Mouse (Mus musculus) forebrain, embryonic 15.5 days (tissue): ENCODE measurements around the gene Ces5a. TPM values are rescaled to one million over a fixed set of nuclear protein-coding genes. Genes with fewer than 3 reads are reported as not detected.
A peak's percentile ranks its signal among the peaks of the same experiment; 100 is the strongest.

Experiments
- ATAC-seq: fragments of 200-750 bp; cut with Nextera tagmentation; replicated peaks from 2 replicates; pipeline ENCODE4 v1.8.0; 2017; ENCODE audit warnings: mild to moderate bottlenecking, moderate TSS enrichment, moderate library complexity
- H3K27ac ChIP-seq: fragments of 300-500 bp; sonication (generic); replicated peaks from 2 replicates; pipeline ENCODE4 v1.5.1; 2015; ENCODE audit warnings: mild to moderate bottlenecking, inconsistent platforms
- H3K27me3 ChIP-seq: fragments of 300-500 bp; sonication (generic); 2 replicates; pipeline ENCODE4 v1.6.1; 2015; ENCODE audit warnings: inconsistent platforms
- H3K36me3 ChIP-seq: fragments of 300-500 bp; sonication (generic); 2 replicates; pipeline ENCODE4 v1.6.1; 2015; ENCODE audit warnings: mild to moderate bottlenecking, inconsistent platforms
- H3K4me1 ChIP-seq: fragments of 300-500 bp; sonication (generic); 2 replicates; pipeline ENCODE4 v1.6.1; 2015; ENCODE audit warnings: inconsistent platforms
- H3K4me2 ChIP-seq: fragments of 300-500 bp; sonication (generic); replicated peaks from 2 replicates; pipeline ENCODE4 v1.6.1; 2015; ENCODE audit warnings: mild to moderate bottlenecking, inconsistent platforms
- H3K4me3 ChIP-seq: fragments of 300-500 bp; sonication (generic); 2 replicates; pipeline ENCODE4 v1.5.1; 2015; ENCODE audit warnings: mild to moderate bottlenecking, inconsistent platforms
- H3K9ac ChIP-seq: fragments of 300-500 bp; sonication (generic); replicated peaks from 2 replicates; pipeline ENCODE4 v1.6.1; 2015; ENCODE audit warnings: mild to moderate bottlenecking, inconsistent platforms
- H3K9me3 ChIP-seq: fragments of 300-500 bp; sonication (generic); 2 replicates; pipeline ENCODE4 v1.6.1; 2016; ENCODE audit warnings: inconsistent platforms
- WGBS: fragments of 180-500 bp; shearing (Covaris S2); methylation state at CpG from one replicate; pipeline ENCODE4 v1.1.7; 2015; ENCODE audit warnings: mixed read lengths; 5-methylcytosine and 5-hydroxymethylcytosine counted together
- polyA plus RNA-seq: library from polyadenylated mRNA; unstranded; fragments of >200 nt; fragmentation: Nextera tagmentation; extraction: Ambion mirVana; gene quantifications from 2 replicates; pipeline ENCODE4 v1.2.1, GENCODE M21; 2015

The Ces5a gene
- polyA plus RNA-seq = 0.36 and 0.57 TPM in 2 replicates

DNA sequence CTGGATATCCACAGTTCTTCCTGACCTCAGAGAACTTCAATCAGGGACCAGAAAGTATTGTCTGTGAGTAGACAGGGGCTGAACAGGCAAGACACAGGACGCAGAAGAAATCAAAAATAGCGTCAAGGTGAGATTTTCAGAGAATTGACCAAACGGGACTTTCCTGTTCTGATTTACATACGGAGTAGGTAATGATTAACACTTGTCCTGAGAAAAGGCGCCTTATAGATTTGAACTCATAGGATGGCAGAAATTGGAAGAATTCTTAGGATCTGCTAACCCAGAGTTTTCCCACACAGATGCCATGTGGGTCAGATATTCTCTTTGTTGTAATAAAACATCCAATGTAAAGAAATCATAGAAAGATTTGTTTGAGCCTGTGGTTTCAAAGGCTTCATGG, at the start of gene Ces5a:
TSS of gene Ces5a (minus strand) at position 101 of the 400 bp plus-strand sequence.
- WGBS = 92% methylated on average over 5 of the region's 5 CpGs
- no peak within 1 kb of the TSS for H3K4me3 ChIP-seq

DNA sequence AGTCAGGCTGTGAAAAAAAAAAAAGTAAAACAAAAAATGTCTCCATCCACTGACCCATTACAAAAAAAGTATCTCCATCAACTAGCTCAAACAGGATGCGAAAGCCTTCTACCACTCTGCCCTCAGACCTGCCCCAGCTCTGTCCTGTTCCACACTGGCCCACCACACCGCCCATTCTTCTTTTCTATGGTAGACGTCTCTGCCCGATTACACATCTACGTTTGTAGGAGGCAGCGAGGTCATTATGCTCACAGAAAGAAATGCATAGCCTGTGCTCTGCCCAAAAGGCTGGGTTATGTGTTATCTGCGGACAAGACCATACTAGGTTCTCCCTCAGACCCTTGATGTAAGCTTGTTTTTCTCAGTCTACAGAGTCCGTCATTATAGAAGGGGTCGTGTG, 37.2 kb upstream of the Ces5a start:
- Histone ChIP-seq H3K36me3 (no peaks in the 10 kb centered on the region), H3K9me3 (no peaks in the 10 kb centered on the region), H3K4me1 (peaks cover 53% of the 10 kb centered on the region), H3K27me3 (no peaks in the 10 kb centered on the region), H3K4me3 (no peak overlapping the region), H3K9ac (no peak overlapping the region), H3K4me2 (no peak overlapping the region), H3K27ac (peak overlapping the region; percentile 96)
- 60% methylated on average over 9 of the region's 9 CpGs for WGBS
- ATAC-seq = no peak

More for the DNA sequence above, at the start of gene Ces5a:
- Histone ChIP-seq H3K9ac (no peak within 1 kb of the TSS), H3K9me3 (no peaks in the 10 kb centered on the region), H3K4me2 (no peak within 1 kb of the TSS), H3K36me3 (no peaks in the 10 kb centered on the region), H3K27me3 (no peaks in the 10 kb centered on the region), H3K4me1 (no peaks in the 10 kb centered on the region), H3K27ac (no peak within 1 kb of the TSS)
- no peak for ATAC-seq

DNA sequence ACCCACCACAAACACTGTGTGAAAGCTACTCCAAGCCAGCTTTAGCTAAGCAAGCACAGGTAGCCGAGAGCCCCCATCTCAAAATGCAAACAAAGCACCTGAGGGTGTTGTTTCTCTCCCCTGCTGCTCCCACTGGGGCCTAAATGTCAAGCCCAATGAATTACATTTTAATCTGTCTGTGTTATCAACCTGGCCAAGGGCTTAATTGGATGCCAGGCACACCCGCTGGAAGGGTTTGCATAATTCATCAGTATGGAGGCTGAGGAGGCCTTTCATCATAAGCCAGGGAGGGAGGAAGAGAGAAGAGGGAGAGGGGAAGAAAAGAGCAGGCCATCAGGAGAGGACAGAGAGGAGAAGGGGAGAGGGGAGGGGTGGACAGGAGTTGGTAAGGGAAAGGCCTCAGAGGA, 36.5 kb upstream of the Ces5a start:
- Histone ChIP-seq H3K9ac (no peak overlapping the region), H3K9me3 (no peaks in the 10 kb centered on the region), H3K4me3 (no peak overlapping the region), H3K27me3 (no peaks in the 10 kb centered on the region), H3K4me1 (peaks cover 60% of the 10 kb centered on the region), H3K4me2 (no peak overlapping the region), H3K27ac (peak overlapping the region; percentile 96), H3K36me3 (no peaks in the 10 kb centered on the region)
- WGBS = 3% methylated on average over 2 of the region's 2 CpGs
- peak; percentile 47 for ATAC-seq

DNA sequence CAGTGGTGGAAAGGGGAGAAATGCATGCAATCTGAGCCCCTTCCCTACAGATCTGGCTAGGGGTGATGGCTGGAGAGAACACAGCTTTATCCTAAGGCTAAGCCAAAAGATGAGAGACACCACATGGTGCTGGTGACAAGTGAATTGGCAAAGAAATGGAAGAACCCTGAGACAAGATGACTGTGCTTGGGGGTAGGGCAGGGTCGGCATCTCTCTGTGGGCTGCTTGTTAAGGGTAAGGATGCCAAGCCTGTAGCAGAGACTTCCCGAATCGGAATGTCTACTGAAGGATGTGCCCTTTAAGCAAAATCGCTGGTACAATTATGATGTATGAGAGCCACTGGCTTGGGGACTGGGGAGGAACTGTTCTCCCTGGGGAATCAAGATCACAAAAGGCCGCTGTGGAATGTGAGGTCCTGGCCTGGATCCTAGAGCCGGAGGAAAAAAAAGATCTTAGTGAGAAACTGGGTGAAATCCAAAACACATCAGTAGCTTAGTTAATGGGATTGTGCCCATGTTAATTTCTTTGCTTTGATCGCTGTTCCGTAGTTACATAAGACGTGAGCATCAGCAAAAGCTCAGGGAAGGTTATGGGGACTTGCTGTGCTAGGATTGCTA, 35.8 kb upstream of the Ces5a start:
- 2% methylated on average over 9 of the region's 9 CpGs for WGBS
- Histone ChIP-seq H3K4me2 (no peak overlapping the region; the same call in 1 of the 2 replicates), H3K27ac (peak overlapping the region; percentile 96)

DNA sequence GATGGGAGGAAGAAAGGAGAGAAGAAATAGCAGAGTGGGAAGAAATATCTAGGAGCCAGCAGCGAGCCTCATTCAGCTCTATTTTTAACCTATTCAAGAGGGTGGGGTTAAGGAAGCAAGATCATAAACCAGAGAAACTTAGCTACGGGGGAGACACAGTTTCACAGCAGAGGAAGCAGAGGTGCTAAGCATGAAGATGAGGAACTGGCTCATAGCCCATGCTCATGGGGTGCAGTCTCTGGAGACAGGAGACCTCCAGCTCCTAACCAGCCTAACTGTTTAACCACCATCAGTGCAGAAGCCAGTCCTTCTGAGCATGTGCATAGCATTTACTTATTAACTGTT, 34.5 kb upstream of the Ces5a start:
- Histone ChIP-seq H3K4me3 (no peak overlapping the region), H3K9ac (no peak overlapping the region), H3K27me3 (no peaks in the 10 kb centered on the region), H3K27ac (peak overlapping the region; percentile 96), H3K4me1 (peaks cover 65% of the 10 kb centered on the region), H3K36me3 (no peaks in the 10 kb centered on the region), H3K9me3 (no peaks in the 10 kb centered on the region), H3K4me2 (peak overlapping the region; percentile 27)
- WGBS = 23% methylated on average over 2 of the region's 2 CpGs
- peak; percentile 33 for ATAC-seq

More for the DNA sequence above, 35.8 kb upstream of the Ces5a start:
- Histone ChIP-seq H3K36me3 (no peaks in the 10 kb centered on the region), H3K9me3 (no peaks in the 10 kb centered on the region), H3K4me3 (no peak overlapping the region), H3K27me3 (no peaks in the 10 kb centered on the region), H3K4me1 (peaks cover 66% of the 10 kb centered on the region), H3K9ac (no peak overlapping the region)
- peak; percentile 10 for ATAC-seq

DNA sequence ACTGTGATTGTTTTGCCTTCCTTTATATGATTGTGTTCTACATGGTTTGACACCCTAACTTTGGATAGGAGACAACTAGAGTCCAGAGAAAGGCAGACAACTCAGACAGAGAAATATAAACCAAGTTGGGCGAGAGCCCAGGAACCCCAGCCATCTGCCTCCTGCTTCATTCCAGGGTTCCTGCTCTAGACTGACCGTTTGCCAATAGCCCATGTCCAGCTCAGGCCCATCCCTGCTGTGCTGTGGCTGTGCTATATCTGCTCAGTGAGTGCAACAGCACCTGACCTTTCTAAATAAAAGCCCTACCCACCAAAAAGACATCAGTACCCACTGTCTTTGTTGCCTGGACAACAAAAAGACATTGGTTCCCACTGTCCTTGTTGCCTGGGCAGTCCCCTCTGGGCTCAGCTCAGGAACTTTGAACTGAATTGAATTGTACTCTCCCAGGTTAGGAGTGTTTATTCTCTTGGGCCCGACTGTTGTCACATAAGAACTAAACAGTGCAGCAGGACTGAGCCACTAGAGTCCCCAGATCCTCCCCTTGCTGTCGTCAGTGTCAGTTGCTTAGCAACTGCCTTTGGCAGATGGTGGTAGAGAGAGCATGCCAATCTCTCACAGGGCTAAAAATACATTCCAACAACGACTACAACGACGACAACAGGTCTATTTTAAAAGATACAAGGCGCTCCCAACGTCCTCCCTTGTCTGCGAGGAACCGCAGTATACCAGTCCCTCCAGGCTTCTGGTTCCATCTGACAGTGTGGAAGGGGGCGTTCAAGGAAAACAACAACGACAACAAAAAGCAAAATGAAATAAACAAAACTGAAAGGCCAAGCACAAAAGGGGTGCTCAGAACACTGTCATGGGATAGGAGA, 33.9 kb upstream of the Ces5a start:
- Histone ChIP-seq H3K27ac (peak overlapping the region; percentile 96), H3K4me1 (peaks cover 65% of the 10 kb centered on the region), H3K4me2 (peak overlapping the region; percentile 27), H3K27me3 (no peaks in the 10 kb centered on the region), H3K9ac (no peak overlapping the region), H3K4me3 (no peak overlapping the region), H3K9me3 (no peaks in the 10 kb centered on the region), H3K36me3 (no peaks in the 10 kb centered on the region)
- 24% methylated on average over 13 of the region's 13 CpGs for WGBS
- peak; percentile 91 for ATAC-seq

DNA sequence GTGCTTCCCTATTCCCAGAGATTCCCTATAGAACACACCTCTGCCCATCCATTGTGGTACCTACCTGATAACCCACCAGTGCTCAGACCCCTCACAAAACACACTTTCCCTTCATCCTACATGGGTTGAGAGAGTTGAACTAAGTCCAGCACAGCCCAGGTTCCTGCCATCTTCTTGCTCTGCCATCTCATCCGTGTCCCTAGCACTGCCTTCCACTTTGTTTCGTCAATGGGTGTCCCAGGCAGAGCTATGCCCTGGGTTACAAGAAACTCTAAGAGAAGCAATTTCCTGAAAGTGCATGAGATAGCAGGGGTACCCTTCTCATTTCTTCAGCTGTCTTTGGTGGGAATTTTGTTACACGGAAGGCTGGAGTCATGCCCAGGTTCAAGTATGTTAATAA, 33.0 kb upstream of the Ces5a start:
- H3K4me3 ChIP-seq = no peak overlapping the region
- 89% methylated on average over 3 of the region's 3 CpGs for WGBS
- no peak overlapping the region for H3K9ac ChIP-seq
- H3K27me3 ChIP-seq = no peaks in the 10 kb centered on the region
- ATAC-seq = no peak
- peak overlapping the region; percentile 96 for H3K27ac ChIP-seq
- H3K4me1 ChIP-seq = peaks cover 71% of the 10 kb centered on the region
- no peaks in the 10 kb centered on the region for H3K36me3 ChIP-seq
- no peak overlapping the region for H3K4me2 ChIP-seq
- H3K9me3 ChIP-seq = no peaks in the 10 kb centered on the region

DNA sequence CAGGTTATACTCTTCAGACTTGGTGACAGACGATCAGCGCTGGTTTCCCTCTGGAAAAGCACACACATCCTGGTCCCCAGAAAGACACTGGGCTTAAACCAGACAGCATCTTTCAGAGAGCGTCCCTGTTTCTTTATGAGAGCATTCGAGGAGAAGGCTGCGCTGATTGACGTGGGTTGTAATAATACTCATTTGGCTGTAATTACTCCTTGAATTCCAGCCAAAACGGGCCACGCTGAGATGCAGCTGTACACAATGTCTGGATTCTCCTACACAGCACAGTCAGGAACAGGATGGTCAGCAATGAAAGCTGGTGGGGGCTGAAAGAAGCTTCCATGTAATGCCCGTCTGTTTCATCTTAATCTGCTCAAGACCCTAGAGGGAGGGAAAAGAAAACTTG, 31.5 kb upstream of the Ces5a start:
- Histone ChIP-seq H3K36me3 (no peaks in the 10 kb centered on the region), H3K4me3 (no peak overlapping the region), H3K9me3 (no peaks in the 10 kb centered on the region), H3K9ac (no peak overlapping the region), H3K27me3 (no peaks in the 10 kb centered on the region), H3K4me2 (no peak overlapping the region), H3K4me1 (peaks cover 61% of the 10 kb centered on the region), H3K27ac (peak overlapping the region; percentile 96)
- ATAC-seq = peak; percentile 30
- whole genome bisulfite sequencing = 17% methylated on average over 9 of the region's 9 CpGs

DNA sequence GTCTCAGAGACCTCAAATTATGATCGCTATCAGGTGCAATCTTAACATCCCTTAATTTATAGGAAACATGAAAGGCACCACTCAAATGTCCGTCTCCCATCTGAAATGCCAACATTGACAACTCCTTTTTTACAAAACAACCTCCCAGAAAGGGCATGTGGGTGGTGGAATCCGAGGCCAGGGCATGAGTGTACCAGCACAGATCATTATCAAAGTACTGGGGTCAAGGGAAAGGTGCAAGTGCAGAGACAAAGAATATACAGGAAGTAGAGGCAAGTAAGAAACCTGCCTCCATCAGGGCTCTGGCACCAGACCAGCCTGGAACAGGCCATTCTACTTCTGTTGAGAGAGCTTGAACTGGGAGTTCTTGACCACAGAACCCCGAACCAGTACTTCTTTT, 29.0 kb upstream of the Ces5a start:
- no peak for ATAC-seq
- Histone ChIP-seq H3K27ac (no peak overlapping the region), H3K4me2 (no peak overlapping the region), H3K4me3 (no peak overlapping the region), H3K9me3 (no peaks in the 10 kb centered on the region), H3K27me3 (no peaks in the 10 kb centered on the region), H3K36me3 (no peaks in the 10 kb centered on the region), H3K9ac (no peak overlapping the region), H3K4me1 (peaks cover 38% of the 10 kb centered on the region)
- WGBS = 85% methylated on average over 4 of the region's 4 CpGs

DNA sequence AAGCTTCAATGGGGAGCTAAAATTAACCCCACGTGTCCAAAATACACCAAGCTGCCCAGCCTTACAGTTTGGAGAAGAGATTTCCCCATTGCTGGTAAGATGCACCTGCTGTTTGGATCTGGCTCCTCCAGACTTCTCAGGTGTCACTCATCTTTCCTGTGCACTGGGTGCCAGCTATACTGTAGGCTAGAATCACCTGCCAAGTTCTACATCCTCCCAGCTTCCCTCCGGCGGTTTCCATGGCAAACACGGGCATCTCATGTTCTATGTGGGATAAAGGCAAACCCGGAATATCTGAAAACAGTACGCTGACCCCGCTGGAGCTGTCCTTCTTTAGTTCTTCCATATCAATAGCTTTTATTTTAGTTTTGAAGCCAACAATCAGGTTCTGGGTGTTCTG, 27.9 kb upstream of the Ces5a start:
- Histone ChIP-seq H3K27ac (no peak overlapping the region), H3K9ac (no peak overlapping the region), H3K4me3 (no peak overlapping the region), H3K4me2 (no peak overlapping the region), H3K27me3 (no peaks in the 10 kb centered on the region), H3K4me1 (peaks cover 31% of the 10 kb centered on the region), H3K9me3 (no peaks in the 10 kb centered on the region), H3K36me3 (no peaks in the 10 kb centered on the region)
- ATAC-seq = no peak
- WGBS = 74% methylated on average over 7 of the region's 7 CpGs

DNA sequence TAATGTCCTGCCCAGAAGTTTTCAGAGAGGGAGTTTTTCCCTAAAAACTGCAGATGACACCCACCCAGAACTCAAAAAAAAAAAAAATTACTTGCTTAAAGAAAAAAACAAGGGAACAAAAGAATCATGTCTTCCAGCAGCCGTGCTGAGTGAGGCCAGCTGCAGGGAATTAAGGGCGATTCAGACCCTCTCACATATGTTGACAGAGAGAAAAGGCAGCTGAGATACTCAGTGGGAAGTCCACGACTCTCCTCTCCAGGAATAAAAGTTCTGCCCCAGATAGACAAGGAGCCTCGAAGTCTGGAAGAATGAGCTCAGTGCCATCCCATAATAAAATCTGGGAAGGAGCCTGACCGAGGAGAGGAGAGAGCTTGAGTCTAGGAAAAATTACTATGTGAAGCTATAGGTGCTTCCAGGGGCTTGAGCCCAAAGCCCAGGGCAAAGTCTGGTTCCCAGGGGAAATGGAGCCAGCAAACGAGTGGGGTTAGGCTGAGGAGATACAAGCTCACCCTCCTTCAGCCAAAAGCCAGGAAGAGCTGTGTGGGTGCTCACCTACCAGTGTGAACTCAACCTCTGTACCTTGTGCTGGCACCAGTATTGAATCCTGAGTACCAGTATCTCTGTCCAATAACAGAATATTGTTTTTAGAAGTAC, 27.1 kb upstream of the Ces5a start:
- H3K36me3 ChIP-seq = no peaks in the 10 kb centered on the region
- no peaks in the 10 kb centered on the region for H3K9me3 ChIP-seq
- no peak overlapping the region for H3K4me3 ChIP-seq
- no peaks in the 10 kb centered on the region for H3K27me3 ChIP-seq
- peaks cover 25% of the 10 kb centered on the region for H3K4me1 ChIP-seq
- H3K4me2 ChIP-seq = no peak overlapping the region
- H3K9ac ChIP-seq = no peak overlapping the region
- 18% methylated on average over 6 of the region's 6 CpGs for WGBS
- no peak for ATAC-seq
- H3K27ac ChIP-seq = 0 out of 2 replicates have a peak overlapping the region, but pooled peaks have one; percentile 15

DNA sequence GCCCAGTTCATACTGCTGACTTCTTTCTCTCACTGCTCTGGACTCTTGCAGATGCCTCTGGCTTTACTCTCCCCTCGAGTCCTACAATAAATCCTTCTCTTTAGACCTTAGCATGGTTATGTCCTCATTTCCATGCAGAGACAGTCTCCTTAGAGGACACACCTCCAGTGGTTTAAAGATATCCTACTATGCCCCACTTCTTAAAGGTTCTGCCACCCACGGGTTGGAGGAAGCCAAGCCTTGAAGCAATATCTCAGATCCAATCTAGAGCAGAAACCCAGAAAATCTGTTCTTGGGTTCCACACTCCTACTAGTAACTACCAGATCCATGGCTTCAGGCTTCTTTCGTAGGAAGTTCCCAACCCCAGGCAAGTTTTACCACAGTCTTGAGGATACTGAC, 25.6 kb upstream of the Ces5a start:
- H3K36me3 ChIP-seq = no peaks in the 10 kb centered on the region
- no peak for ATAC-seq
- no peaks in the 10 kb centered on the region for H3K27me3 ChIP-seq
- H3K4me3 ChIP-seq = no peak overlapping the region
- H3K9me3 ChIP-seq = no peaks in the 10 kb centered on the region
- no peak overlapping the region for H3K9ac ChIP-seq
- H3K27ac ChIP-seq = no peak overlapping the region
- WGBS = 82% methylated on average over 3 of the region's 3 CpGs
- H3K4me2 ChIP-seq = no peak overlapping the region
- H3K4me1 ChIP-seq = peaks cover 11% of the 10 kb centered on the region
